Mouse (Mus musculus): ENCODE measurements around the gene Cavin1. TPM values are rescaled to one million over a fixed set of nuclear protein-coding genes. Genes with fewer than 3 reads are reported as not detected.

Gene Cavin1
- polyA plus RNA-seq, 1 experiment from 2014 or later, result 11.4 TPM

- Histone ChIP-seq H3K27me3 (ENCODE audit: control insufficient read depth, insufficient read depth, low read length) (no peaks in the 10 kb centered on the region), H3K9me3 (ENCODE audit: control insufficient read depth, low read length) (no peaks in the 10 kb centered on the region), H3K36me3 (ENCODE audit: control insufficient read depth, insufficient read depth, low read length) (no peaks in the 10 kb centered on the region), H3K4me3 (ENCODE audit: low read depth, low read length) (peak overlapping the region; percentile 76), H3K27ac (ENCODE audit: low read depth, low read length) (peak overlapping the region; percentile 64), H3K9ac (ENCODE audit: low read length) (peak overlapping the region; percentile 85), H3K4me1 (ENCODE audit: control insufficient read depth, insufficient read depth, low read length) (peaks cover 2% of the 10 kb centered on the region; the same call in 1 of the 2 replicates), H3K4me2 (ENCODE audit: low read depth) (peak overlapping the region; percentile 67)
- ATAC-seq (ENCODE audit: insufficient read depth, low FRiP score, low TSS enrichment) (peak; percentile 99), DNase-seq (ENCODE audit: low spot score) (no peak)
- WGBS, result 1% methylated on average over 47 of the region's 48 CpGs
Observed at GRCm38 (mm10) chr11:100938711-100939511, 31.8 kb downstream of the Cavin1 start.

GRCm38 (mm10) chr11:100938112-100938511, 32.6 kb downstream of the Cavin1 start:
- H3K27ac ChIP-seq (ENCODE audit: low read depth, low read length), result no peak overlapping the region
- peak overlapping the region; percentile 67; the same call in 1 of the 2 replicates for H3K4me2 ChIP-seq (ENCODE audit: low read depth)
- H3K4me1 ChIP-seq (ENCODE audit: control insufficient read depth, insufficient read depth, low read length), result peaks cover 2% of the 10 kb centered on the region; the same call in 1 of the 2 replicates
- no peaks in the 10 kb centered on the region for H3K27me3 ChIP-seq (ENCODE audit: control insufficient read depth, insufficient read depth, low read length)
- ATAC-seq (ENCODE audit: insufficient read depth, low FRiP score, low TSS enrichment) (no peak), DNase-seq (ENCODE audit: low spot score) (no peak)
- no peak overlapping the region for H3K9ac ChIP-seq (ENCODE audit: low read length)
- H3K4me3 ChIP-seq (ENCODE audit: low read depth, low read length), result peak overlapping the region; percentile 76; the same call in 1 of the 2 replicates
- 50% methylated on average over 5 of the region's 5 CpGs for WGBS
- H3K9me3 ChIP-seq (ENCODE audit: control insufficient read depth, low read length), result no peaks in the 10 kb centered on the region
- H3K36me3 ChIP-seq (ENCODE audit: control insufficient read depth, insufficient read depth, low read length), result no peaks in the 10 kb centered on the region

GRCm38 (mm10) chr11:100937295-100937694, 33.4 kb downstream of the Cavin1 start:
- WGBS, result 84% methylated on average over 4 of the region's 4 CpGs
- H3K9me3 ChIP-seq (ENCODE audit: control insufficient read depth, low read length), result no peaks in the 10 kb centered on the region
- peaks cover 2% of the 10 kb centered on the region; the same call in 1 of the 2 replicates for H3K4me1 ChIP-seq (ENCODE audit: control insufficient read depth, insufficient read depth, low read length)
- no peak for ATAC-seq (ENCODE audit: insufficient read depth, low FRiP score, low TSS enrichment)
- H3K27me3 ChIP-seq (ENCODE audit: control insufficient read depth, insufficient read depth, low read length), result no peaks in the 10 kb centered on the region
- no peak overlapping the region for H3K27ac ChIP-seq (ENCODE audit: low read depth, low read length)
- no peak overlapping the region for H3K4me3 ChIP-seq (ENCODE audit: low read depth, low read length)
- H3K9ac ChIP-seq (ENCODE audit: low read length), result no peak overlapping the region
- no peaks in the 10 kb centered on the region for H3K36me3 ChIP-seq (ENCODE audit: control insufficient read depth, insufficient read depth, low read length)
- no peak overlapping the region for H3K4me2 ChIP-seq (ENCODE audit: low read depth)
- DNase-seq (ENCODE audit: low spot score), result no peak

- Histone ChIP-seq H3K9ac (ENCODE audit: low read length) (no peak overlapping the region), H3K27me3 (ENCODE audit: control insufficient read depth, insufficient read depth, low read length) (no peaks in the 10 kb centered on the region), H3K4me1 (ENCODE audit: control insufficient read depth, insufficient read depth, low read length) (peaks cover 2% of the 10 kb centered on the region; the same call in 1 of the 2 replicates), H3K9me3 (ENCODE audit: control insufficient read depth, low read length) (no peaks in the 10 kb centered on the region), H3K4me3 (ENCODE audit: low read depth, low read length) (no peak overlapping the region), H3K36me3 (ENCODE audit: control insufficient read depth, insufficient read depth, low read length) (no peaks in the 10 kb centered on the region), H3K4me2 (ENCODE audit: low read depth) (no peak overlapping the region), H3K27ac (ENCODE audit: low read depth, low read length) (no peak overlapping the region)
- 91% methylated on average over 8 of the region's 8 CpGs for WGBS
- no peak for DNase-seq (ENCODE audit: low spot score)
- ATAC-seq (ENCODE audit: insufficient read depth, low FRiP score, low TSS enrichment), result no peak
Observed at GRCm38 (mm10) chr11:100935373-100936355, 35.0 kb downstream of the Cavin1 start.

- ATAC-seq (ENCODE audit: insufficient read depth, low FRiP score, low TSS enrichment), result no peak
- Histone ChIP-seq H3K36me3 (ENCODE audit: control insufficient read depth, insufficient read depth, low read length) (no peaks in the 10 kb centered on the region), H3K4me2 (ENCODE audit: low read depth) (no peak overlapping the region), H3K9ac (ENCODE audit: low read length) (no peak overlapping the region), H3K4me3 (ENCODE audit: low read depth, low read length) (no peak overlapping the region), H3K4me1 (ENCODE audit: control insufficient read depth, insufficient read depth, low read length) (no peaks in the 10 kb centered on the region), H3K27me3 (ENCODE audit: control insufficient read depth, insufficient read depth, low read length) (no peaks in the 10 kb centered on the region), H3K9me3 (ENCODE audit: control insufficient read depth, low read length) (no peaks in the 10 kb centered on the region), H3K27ac (ENCODE audit: low read depth, low read length) (no peak overlapping the region)
- DNase-seq (ENCODE audit: low spot score), result no peak
- 59% methylated on average over 12 of the region's 12 CpGs for WGBS
Observed at GRCm38 (mm10) chr11:100931254-100931921, 39.3 kb downstream of the Cavin1 start.

- DNase-seq (ENCODE audit: low spot score) (no peak), ATAC-seq (ENCODE audit: insufficient read depth, low FRiP score, low TSS enrichment) (no peak)
- 84% methylated on average over 7 of the region's 7 CpGs for WGBS
- H3K27ac ChIP-seq (ENCODE audit: low read depth, low read length), result no peak overlapping the region
- H3K4me1 ChIP-seq (ENCODE audit: control insufficient read depth, insufficient read depth, low read length), result no peaks in the 10 kb centered on the region
- H3K4me3 ChIP-seq (ENCODE audit: low read depth, low read length), result no peak overlapping the region
- no peak overlapping the region for H3K4me2 ChIP-seq (ENCODE audit: low read depth)
- H3K27me3 ChIP-seq (ENCODE audit: control insufficient read depth, insufficient read depth, low read length), result no peaks in the 10 kb centered on the region
- H3K9me3 ChIP-seq (ENCODE audit: control insufficient read depth, low read length), result no peaks in the 10 kb centered on the region
- no peaks in the 10 kb centered on the region for H3K36me3 ChIP-seq (ENCODE audit: control insufficient read depth, insufficient read depth, low read length)
- no peak overlapping the region for H3K9ac ChIP-seq (ENCODE audit: low read length)
Observed at GRCm38 (mm10) chr11:100930611-100931010, 40.1 kb downstream of the Cavin1 start.

GRCm38 (mm10) chr11:100927386-100927785, 43.3 kb downstream of the Cavin1 start:
- no peaks in the 10 kb centered on the region for H3K9me3 ChIP-seq (ENCODE audit: control insufficient read depth, low read length)
- no peak overlapping the region for H3K4me3 ChIP-seq (ENCODE audit: low read depth, low read length)
- H3K27ac ChIP-seq (ENCODE audit: low read depth, low read length), result no peak overlapping the region
- H3K27me3 ChIP-seq (ENCODE audit: control insufficient read depth, insufficient read depth, low read length), result no peaks in the 10 kb centered on the region
- no peaks in the 10 kb centered on the region for H3K4me1 ChIP-seq (ENCODE audit: control insufficient read depth, insufficient read depth, low read length)
- no peak for DNase-seq (ENCODE audit: low spot score)
- WGBS, result 94% methylated on average over 3 of the region's 3 CpGs
- H3K9ac ChIP-seq (ENCODE audit: low read length), result no peak overlapping the region
- ATAC-seq (ENCODE audit: insufficient read depth, low FRiP score, low TSS enrichment), result no peak
- H3K36me3 ChIP-seq (ENCODE audit: control insufficient read depth, insufficient read depth, low read length), result no peaks in the 10 kb centered on the region
- H3K4me2 ChIP-seq (ENCODE audit: low read depth), result no peak overlapping the region

- Histone ChIP-seq H3K9me3 (ENCODE audit: control insufficient read depth, low read length) (no peaks in the 10 kb centered on the region), H3K36me3 (ENCODE audit: control insufficient read depth, insufficient read depth, low read length) (no peaks in the 10 kb centered on the region), H3K4me3 (ENCODE audit: low read depth, low read length) (no peak overlapping the region), H3K27me3 (ENCODE audit: control insufficient read depth, insufficient read depth, low read length) (no peaks in the 10 kb centered on the region), H3K9ac (ENCODE audit: low read length) (no peak overlapping the region), H3K4me2 (ENCODE audit: low read depth) (no peak overlapping the region), H3K4me1 (ENCODE audit: control insufficient read depth, insufficient read depth, low read length) (no peaks in the 10 kb centered on the region), H3K27ac (ENCODE audit: low read depth, low read length) (no peak overlapping the region)
- ATAC-seq (ENCODE audit: insufficient read depth, low FRiP score, low TSS enrichment) (no peak), DNase-seq (ENCODE audit: low spot score) (no peak)
- 81% methylated on average over 1 of the region's 1 CpGs for WGBS
Observed at GRCm38 (mm10) chr11:100924386-100924919, 46.2 kb downstream of the Cavin1 start.

Measured in neural tube, embryonic 11.5 days (tissue).